Mouse (Mus musculus): ENCODE measurements around the gene Nxpe4. TPM values are rescaled to one million over a fixed set of nuclear protein-coding genes. Genes with fewer than 3 reads are reported as not detected.

Nxpe4 gene
- polyA plus RNA-seq, 1 experiment from 2014 or later, result 8.4 TPM

DNA sequence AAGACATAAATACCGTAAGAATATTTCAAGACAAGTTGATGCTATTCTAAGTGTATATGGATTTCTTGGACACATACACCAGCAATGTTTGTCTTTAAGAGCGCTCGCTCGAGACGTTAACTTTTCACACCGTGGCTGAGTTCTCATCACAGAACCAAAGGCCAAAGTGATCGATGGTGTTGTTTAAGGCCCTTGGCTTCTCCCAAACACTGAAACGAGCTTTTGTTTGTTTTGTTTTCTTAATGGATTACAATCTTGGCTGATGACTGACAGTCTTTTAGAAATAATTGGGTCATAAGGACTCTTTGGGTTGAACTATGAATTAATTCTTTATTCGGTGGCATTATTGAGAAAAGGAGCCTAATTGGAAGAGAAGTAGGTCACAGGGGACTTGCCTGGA, 183.6 kb downstream of the Nxpe4 start:
- Histone ChIP-seq H3K27ac (no peak overlapping the region), H3K4me1 (no peaks in the 10 kb centered on the region), H3K4me3 (no peak overlapping the region), H3K27me3 (replicated peaks) (no peaks in the 10 kb centered on the region), H3K4me2 (no peak overlapping the region), H3K9me3 (no peaks in the 10 kb centered on the region), H3K36me3 (replicated peaks) (no peaks in the 10 kb centered on the region), H3K9ac (no peak overlapping the region)
- 85% methylated on average over 9 of the region's 9 CpGs for WGBS
- no peak for ATAC-seq (replicated peaks)

GRCm38 (mm10) chr9:48345866-48346265, 184.0 kb downstream of the Nxpe4 start:
- no peak overlapping the region for H3K27ac ChIP-seq
- no peak overlapping the region for H3K4me3 ChIP-seq
- no peaks in the 10 kb centered on the region for H3K27me3 ChIP-seq (replicated peaks)
- no peaks in the 10 kb centered on the region for H3K36me3 ChIP-seq (replicated peaks)
- no peak for ATAC-seq (replicated peaks)
- H3K9ac ChIP-seq, result no peak overlapping the region
- no peaks in the 10 kb centered on the region for H3K4me1 ChIP-seq
- 92% methylated on average over 3 of the region's 3 CpGs for WGBS
- H3K9me3 ChIP-seq, result no peaks in the 10 kb centered on the region
- no peak overlapping the region for H3K4me2 ChIP-seq

DNA sequence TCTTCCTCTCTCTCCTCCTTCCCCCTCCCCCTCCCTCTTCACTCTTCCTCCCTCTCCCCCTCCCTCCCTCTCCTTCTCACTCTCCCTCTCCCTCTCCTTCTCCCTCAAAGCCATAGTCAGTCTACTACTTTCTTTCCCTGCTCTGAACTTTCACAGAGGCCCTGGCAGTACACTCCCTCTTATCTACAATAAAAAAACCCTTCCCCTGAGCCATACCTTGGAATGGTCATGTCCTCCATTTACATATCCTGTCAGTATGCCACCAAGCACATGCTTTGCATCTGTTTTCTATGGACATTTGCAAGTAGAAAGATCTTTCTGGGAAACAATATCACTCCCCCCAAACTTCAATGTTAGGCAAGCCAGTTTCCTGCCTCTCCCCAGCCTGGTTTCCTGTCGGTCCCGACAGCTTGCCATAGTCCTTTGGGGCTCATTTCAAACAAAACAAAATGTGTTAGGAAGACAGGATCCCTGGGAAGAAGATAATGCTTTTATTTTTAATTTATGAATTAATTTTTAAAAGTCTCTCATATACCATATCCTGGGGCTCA, 191.4 kb downstream of the Nxpe4 start, which contains the start of gene Nxpe2:
Gene Nxpe2 (minus strand): TSS at position 307 of the 551 bp plus-strand sequence.
- no peaks in the 10 kb centered on the region for H3K9me3 ChIP-seq
- H3K36me3 ChIP-seq (replicated peaks), result no peaks in the 10 kb centered on the region
- H3K4me2 ChIP-seq, result no peak within 1 kb of the TSS
- H3K4me1 ChIP-seq, result no peaks in the 10 kb centered on the region
- WGBS, result 66% methylated on average over 2 of the region's 2 CpGs
- H3K9ac ChIP-seq, result no peak within 1 kb of the TSS
- H3K27ac ChIP-seq, result no peak within 1 kb of the TSS
- H3K27me3 ChIP-seq (replicated peaks), result no peaks in the 10 kb centered on the region
- no peak within 1 kb of the TSS for H3K4me3 ChIP-seq
- ATAC-seq (replicated peaks), result no peak

- 70% methylated on average over 4 of the region's 4 CpGs for WGBS
- H3K4me2 ChIP-seq, result no peak overlapping the region
- no peaks in the 10 kb centered on the region for H3K9me3 ChIP-seq
- no peaks in the 10 kb centered on the region for H3K4me1 ChIP-seq
- H3K27ac ChIP-seq, result no peak overlapping the region
- H3K4me3 ChIP-seq, result no peak overlapping the region
- no peak for ATAC-seq (replicated peaks)
- no peaks in the 10 kb centered on the region for H3K36me3 ChIP-seq (replicated peaks)
- H3K9ac ChIP-seq, result no peak overlapping the region
- no peaks in the 10 kb centered on the region for H3K27me3 ChIP-seq (replicated peaks)
These were observed 192.3 kb downstream of the Nxpe4 start for GRCm38 (mm10) chr9:48354122-48354521.

DNA sequence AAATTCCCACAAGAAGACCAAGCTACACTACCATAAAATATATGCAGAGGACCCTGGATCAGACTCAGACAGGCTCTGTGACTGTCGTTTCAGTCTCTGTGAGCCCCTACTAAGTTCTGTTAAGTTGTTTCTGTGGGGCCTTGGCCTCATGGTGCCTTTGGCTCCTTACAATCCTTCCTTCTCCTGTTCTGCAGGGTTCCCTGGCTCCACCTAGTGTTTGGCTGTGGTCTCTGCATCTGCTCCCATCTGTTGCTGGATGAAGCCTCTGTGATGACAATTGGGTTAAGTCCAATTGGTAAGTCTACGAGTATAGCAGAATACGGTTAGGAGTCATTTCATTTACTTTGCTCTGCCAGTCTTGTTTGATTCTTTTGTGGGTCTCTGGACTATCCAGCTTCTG, 193.0 kb downstream of the Nxpe4 start:
- no peaks in the 10 kb centered on the region for H3K9me3 ChIP-seq
- no peaks in the 10 kb centered on the region for H3K4me1 ChIP-seq
- H3K4me3 ChIP-seq, result no peak overlapping the region
- H3K27me3 ChIP-seq (replicated peaks), result no peaks in the 10 kb centered on the region
- no peak overlapping the region for H3K9ac ChIP-seq
- 50% methylated on average over 3 of the region's 3 CpGs for WGBS
- no peak for ATAC-seq (replicated peaks)
- no peaks in the 10 kb centered on the region for H3K36me3 ChIP-seq (replicated peaks)
- H3K4me2 ChIP-seq, result no peak overlapping the region
- H3K27ac ChIP-seq, result no peak overlapping the region

- no peak overlapping the region for H3K27ac ChIP-seq
- no peaks in the 10 kb centered on the region for H3K36me3 ChIP-seq (replicated peaks)
- H3K9ac ChIP-seq, result no peak overlapping the region
- H3K9me3 ChIP-seq, result no peaks in the 10 kb centered on the region
- ATAC-seq (replicated peaks), result no peak
- no peaks in the 10 kb centered on the region for H3K27me3 ChIP-seq (replicated peaks)
- 94% methylated on average over 3 of the region's 3 CpGs for WGBS
- H3K4me3 ChIP-seq, result no peak overlapping the region
- H3K4me1 ChIP-seq, result no peaks in the 10 kb centered on the region
- no peak overlapping the region for H3K4me2 ChIP-seq
These were observed 195.3 kb downstream of the Nxpe4 start for GRCm38 (mm10) chr9:48357097-48357496.

DNA sequence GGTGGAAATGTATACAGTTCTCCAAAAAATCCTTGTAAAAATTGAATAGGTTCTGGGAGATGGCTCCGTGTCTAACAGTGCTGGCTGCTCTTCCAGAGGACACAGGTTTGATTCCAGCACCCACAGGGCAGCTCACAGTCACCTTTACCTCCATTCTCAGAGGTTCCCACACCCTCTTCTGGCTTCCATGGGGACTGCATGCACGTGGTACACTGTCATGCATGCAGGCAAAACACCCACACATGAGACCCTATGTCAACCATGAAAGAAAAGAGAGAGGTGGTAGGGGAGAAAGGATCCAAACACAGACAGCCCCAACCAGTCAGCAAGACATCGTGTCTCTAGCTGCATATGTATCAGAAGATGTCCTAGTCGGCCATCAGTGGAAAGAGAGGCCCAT, 199.0 kb downstream of the Nxpe4 start:
- H3K4me3 ChIP-seq, result no peak overlapping the region
- H3K9me3 ChIP-seq, result no peaks in the 10 kb centered on the region
- no peak overlapping the region for H3K4me2 ChIP-seq
- H3K36me3 ChIP-seq (replicated peaks), result no peaks in the 10 kb centered on the region
- H3K9ac ChIP-seq, result no peak overlapping the region
- H3K27ac ChIP-seq, result no peak overlapping the region
- ATAC-seq (replicated peaks), result no peak
- H3K4me1 ChIP-seq, result no peaks in the 10 kb centered on the region; the same call in 1 of the 2 replicates
- no peaks in the 10 kb centered on the region for H3K27me3 ChIP-seq (replicated peaks)
- WGBS, result 70% methylated on average over 4 of the region's 4 CpGs

- no peak for ATAC-seq (replicated peaks)
- WGBS, result 59% methylated on average over 14 of the region's 14 CpGs
- Histone ChIP-seq H3K36me3 (replicated peaks) (no peaks in the 10 kb centered on the region), H3K27ac (no peak overlapping the region), H3K9ac (no peak overlapping the region), H3K27me3 (replicated peaks) (no peaks in the 10 kb centered on the region), H3K4me2 (no peak overlapping the region), H3K4me1 (no peaks in the 10 kb centered on the region; the same call in 1 of the 2 replicates), H3K4me3 (no peak overlapping the region), H3K9me3 (no peaks in the 10 kb centered on the region)
These were observed 200.2 kb downstream of the Nxpe4 start for GRCm38 (mm10) chr9:48361815-48362631.

GRCm38 (mm10) chr9:48362743-48363142, 200.9 kb downstream of the Nxpe4 start:
- WGBS, result 84% methylated on average over 6 of the region's 6 CpGs
- Histone ChIP-seq H3K4me3 (no peak overlapping the region), H3K27me3 (replicated peaks) (no peaks in the 10 kb centered on the region), H3K4me1 (no peaks in the 10 kb centered on the region; the same call in 1 of the 2 replicates), H3K4me2 (no peak overlapping the region), H3K9me3 (no peaks in the 10 kb centered on the region), H3K9ac (no peak overlapping the region), H3K27ac (no peak overlapping the region), H3K36me3 (replicated peaks) (no peaks in the 10 kb centered on the region)
- ATAC-seq (replicated peaks), result no peak

DNA sequence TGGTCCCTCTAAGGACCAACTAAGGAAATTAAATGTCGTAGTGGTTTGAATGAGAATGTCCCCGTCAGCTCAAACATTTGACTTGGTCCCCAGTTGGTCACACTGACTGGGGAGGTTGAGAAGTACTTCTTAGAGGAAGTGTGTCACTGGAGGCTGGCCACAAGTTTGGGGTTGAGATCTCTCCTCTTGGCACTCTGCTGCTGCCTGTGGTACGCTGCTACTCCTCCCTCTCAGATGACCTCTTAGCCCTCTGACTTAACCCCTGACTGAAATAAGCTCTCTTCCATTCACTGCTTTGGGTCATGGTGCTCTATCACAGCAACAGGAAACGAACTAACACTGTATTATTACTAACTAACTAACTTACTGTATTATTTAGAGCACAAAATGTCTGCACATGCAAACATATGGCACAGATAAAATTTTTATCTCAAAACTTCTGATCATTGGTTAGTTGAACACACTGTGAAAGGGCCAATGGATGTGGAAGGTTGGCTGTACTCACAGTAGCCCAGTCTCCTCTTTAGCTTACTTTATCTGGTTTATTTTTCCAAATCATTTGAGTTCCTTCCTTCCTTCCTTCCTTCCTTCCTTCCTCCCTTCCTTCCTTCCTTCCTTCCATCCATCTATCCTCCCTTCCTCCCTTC, 211.5 kb downstream of the Nxpe4 start:
- ATAC-seq (replicated peaks), result no peak
- 76% methylated on average over 4 of the region's 4 CpGs for WGBS
- H3K4me3 ChIP-seq, result no peak overlapping the region

GRCm38 (mm10) chr9:48374357-48374756, 212.5 kb downstream of the Nxpe4 start:
- Histone ChIP-seq H3K27ac (no peak overlapping the region), H3K36me3 (replicated peaks) (no peaks in the 10 kb centered on the region), H3K9ac (no peak overlapping the region), H3K4me1 (no peaks in the 10 kb centered on the region), H3K27me3 (replicated peaks) (no peaks in the 10 kb centered on the region), H3K4me3 (no peak overlapping the region), H3K9me3 (no peaks in the 10 kb centered on the region), H3K4me2 (no peak overlapping the region)
- WGBS, result 72% methylated on average over 2 of the region's 2 CpGs
- no peak for ATAC-seq (replicated peaks)

More for the DNA sequence above, 211.5 kb downstream of the Nxpe4 start:
- no peak overlapping the region for H3K27ac ChIP-seq
- no peaks in the 10 kb centered on the region for H3K9me3 ChIP-seq
- no peaks in the 10 kb centered on the region for H3K27me3 ChIP-seq (replicated peaks)
- H3K4me2 ChIP-seq, result no peak overlapping the region
- H3K4me1 ChIP-seq, result no peaks in the 10 kb centered on the region
- H3K36me3 ChIP-seq (replicated peaks), result no peaks in the 10 kb centered on the region
- H3K9ac ChIP-seq, result no peak overlapping the region

DNA sequence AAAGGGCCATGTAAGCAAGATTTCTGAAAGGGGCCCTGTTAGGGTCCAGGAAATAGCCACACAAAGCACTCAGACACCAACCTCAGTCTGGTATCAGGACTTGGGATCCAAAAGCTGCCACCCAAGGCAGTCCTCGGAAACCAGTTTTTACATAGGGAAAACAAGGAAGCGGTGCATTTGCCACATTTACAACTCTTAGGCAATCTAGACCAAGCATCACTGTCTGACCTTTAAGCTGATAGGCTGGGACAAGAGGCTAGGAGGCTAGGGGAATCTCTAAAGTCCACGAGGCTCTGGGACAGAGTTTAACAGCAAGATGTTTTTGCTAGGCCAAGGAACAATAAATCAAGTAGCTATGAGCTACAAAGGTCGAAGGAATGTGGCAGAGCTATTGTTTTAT, 226.6 kb downstream of the Nxpe4 start:
- ATAC-seq (replicated peaks), result no peak

More for the DNA sequence above, 226.6 kb downstream of the Nxpe4 start:
- no peak overlapping the region for H3K27ac ChIP-seq
- H3K36me3 ChIP-seq (replicated peaks), result no peaks in the 10 kb centered on the region
- H3K9me3 ChIP-seq, result no peaks in the 10 kb centered on the region
- no peak overlapping the region for H3K4me3 ChIP-seq
- H3K4me1 ChIP-seq, result no peaks in the 10 kb centered on the region
- WGBS, result 82% methylated on average over 4 of the region's 4 CpGs
- no peak overlapping the region for H3K9ac ChIP-seq
- H3K27me3 ChIP-seq (replicated peaks), result no peaks in the 10 kb centered on the region
- no peak overlapping the region for H3K4me2 ChIP-seq

Measured in midbrain, embryonic 15.5 days (tissue).